Mouse (Mus musculus): ENCODE measurements around the gene Dnajc15. TPM values are rescaled to one million over a fixed set of nuclear protein-coding genes. Genes with fewer than 3 reads are reported as not detected.

Gene Dnajc15
- polyA plus RNA-seq, 1 experiment, result 89.3 TPM

- Histone ChIP-seq H3K4me1 (ENCODE audit: control insufficient read depth, insufficient read depth, low read length) (peaks cover 22% of the 10 kb centered on the region), H3K4me3 (ENCODE audit: insufficient read depth, low read length) (no peak overlapping the region), H3K27ac (ENCODE audit: insufficient read depth, low read depth, low read length) (no peak overlapping the region)
- TF ChIP-seq POLR2A (IDR thresholded peaks at IDR 0.05; ENCODE audit: borderline replicate concordance, low read depth, low read length) (no peak), CTCF (IDR thresholded peaks at IDR 0.05; ENCODE audit: low read depth, low read length) (no peak)
These were observed 67.1 kb downstream of the Dnajc15 start for GRCm38 (mm10) chr14:77807836-77808235.

- H3K4me3 ChIP-seq (ENCODE audit: insufficient read depth, low read length), result no peak overlapping the region
- H3K4me1 ChIP-seq (ENCODE audit: control insufficient read depth, insufficient read depth, low read length), result peaks cover 18% of the 10 kb centered on the region
- H3K27ac ChIP-seq (ENCODE audit: insufficient read depth, low read depth, low read length), result peak overlapping the region; percentile 16; the same call in 1 of the 2 replicates
- TF ChIP-seq POLR2A (IDR thresholded peaks at IDR 0.05; ENCODE audit: borderline replicate concordance, low read depth, low read length), result no peak
- TF ChIP-seq CTCF (IDR thresholded peaks at IDR 0.05; ENCODE audit: low read depth, low read length), result no peak
These were observed 68.6 kb downstream of the Dnajc15 start for GRCm38 (mm10) chr14:77806345-77806744.

- Histone ChIP-seq H3K27ac (ENCODE audit: insufficient read depth, low read depth, low read length) (no peak overlapping the region), H3K4me3 (ENCODE audit: insufficient read depth, low read length) (no peak overlapping the region), H3K4me1 (ENCODE audit: control insufficient read depth, insufficient read depth, low read length) (peaks cover 15% of the 10 kb centered on the region)
- TF ChIP-seq CTCF (IDR thresholded peaks at IDR 0.05; ENCODE audit: low read depth, low read length) (no peak), POLR2A (IDR thresholded peaks at IDR 0.05; ENCODE audit: borderline replicate concordance, low read depth, low read length) (no peak)
These were observed 72.7 kb downstream of the Dnajc15 start for GRCm38 (mm10) chr14:77802268-77802630.

GRCm38 (mm10) chr14:77801571-77802267, 73.2 kb downstream of the Dnajc15 start:
- TF ChIP-seq CTCF (IDR thresholded peaks at IDR 0.05; ENCODE audit: low read depth, low read length), result no peak
- TF ChIP-seq POLR2A (IDR thresholded peaks at IDR 0.05; ENCODE audit: borderline replicate concordance, low read depth, low read length), result no peak
- H3K4me1 ChIP-seq (ENCODE audit: control insufficient read depth, insufficient read depth, low read length), result peaks cover 14% of the 10 kb centered on the region
- no peak overlapping the region for H3K4me3 ChIP-seq (ENCODE audit: insufficient read depth, low read length)
- no peak overlapping the region for H3K27ac ChIP-seq (ENCODE audit: insufficient read depth, low read depth, low read length)

GRCm38 (mm10) chr14:77796506-77796905, 78.4 kb downstream of the Dnajc15 start:
- TF ChIP-seq CTCF (IDR thresholded peaks at IDR 0.05; ENCODE audit: low read depth, low read length) (no peak), POLR2A (IDR thresholded peaks at IDR 0.05; ENCODE audit: borderline replicate concordance, low read depth, low read length) (no peak)
- peaks cover 35% of the 10 kb centered on the region for H3K4me1 ChIP-seq (ENCODE audit: control insufficient read depth, insufficient read depth, low read length)
- no peak overlapping the region for H3K4me3 ChIP-seq (ENCODE audit: insufficient read depth, low read length)
- H3K27ac ChIP-seq (ENCODE audit: insufficient read depth, low read depth, low read length), result no peak overlapping the region

- Histone ChIP-seq H3K27ac (ENCODE audit: insufficient read depth, low read depth, low read length) (peak overlapping the region; percentile 94), H3K4me3 (ENCODE audit: insufficient read depth, low read length) (no peak overlapping the region), H3K4me1 (ENCODE audit: control insufficient read depth, insufficient read depth, low read length) (peaks cover 35% of the 10 kb centered on the region)
- TF ChIP-seq POLR2A (IDR thresholded peaks at IDR 0.05; ENCODE audit: borderline replicate concordance, low read depth, low read length) (no peak), CTCF (IDR thresholded peaks at IDR 0.05; ENCODE audit: low read depth, low read length) (no peak)
These were observed 79.7 kb downstream of the Dnajc15 start for GRCm38 (mm10) chr14:77795240-77795639.

GRCm38 (mm10) chr14:77794285-77794949, 80.5 kb downstream of the Dnajc15 start:
- Histone ChIP-seq H3K4me3 (ENCODE audit: insufficient read depth, low read length) (no peak overlapping the region), H3K4me1 (ENCODE audit: control insufficient read depth, insufficient read depth, low read length) (peaks cover 35% of the 10 kb centered on the region), H3K27ac (ENCODE audit: insufficient read depth, low read depth, low read length) (peak overlapping the region; percentile 94)
- TF ChIP-seq POLR2A (IDR thresholded peaks at IDR 0.05; ENCODE audit: borderline replicate concordance, low read depth, low read length) (no peak), CTCF (IDR thresholded peaks at IDR 0.05; ENCODE audit: low read depth, low read length) (no peak; the same call in 1 of the 2 replicates)

GRCm38 (mm10) chr14:77792998-77793397, 81.9 kb downstream of the Dnajc15 start:
- Histone ChIP-seq H3K27ac (ENCODE audit: insufficient read depth, low read depth, low read length) (no peak overlapping the region), H3K4me1 (ENCODE audit: control insufficient read depth, insufficient read depth, low read length) (peaks cover 35% of the 10 kb centered on the region)
- TF ChIP-seq CTCF (IDR thresholded peaks at IDR 0.05; ENCODE audit: low read depth, low read length), result no peak
- TF ChIP-seq POLR2A (IDR thresholded peaks at IDR 0.05; ENCODE audit: borderline replicate concordance, low read depth, low read length), result no peak

GRCm38 (mm10) chr14:77783217-77783616, 91.7 kb downstream of the Dnajc15 start:
- Histone ChIP-seq H3K27ac (ENCODE audit: insufficient read depth, low read depth, low read length) (no peak overlapping the region), H3K4me3 (ENCODE audit: insufficient read depth, low read length) (no peak overlapping the region), H3K4me1 (ENCODE audit: control insufficient read depth, insufficient read depth, low read length) (no peaks in the 10 kb centered on the region)
- TF ChIP-seq CTCF (IDR thresholded peaks at IDR 0.05; ENCODE audit: low read depth, low read length) (0 out of 2 replicates have a peak, but pooled peaks have one; percentile 16), POLR2A (IDR thresholded peaks at IDR 0.05; ENCODE audit: borderline replicate concordance, low read depth, low read length) (no peak)

More at GRCm38 (mm10) chr14:77792998-77793397, 81.9 kb downstream of the Dnajc15 start:
- no peak overlapping the region for H3K4me3 ChIP-seq (ENCODE audit: insufficient read depth, low read length)

- Histone ChIP-seq H3K4me3 (ENCODE audit: insufficient read depth, low read length) (no peak overlapping the region), H3K4me1 (ENCODE audit: control insufficient read depth, insufficient read depth, low read length) (no peaks in the 10 kb centered on the region), H3K27ac (ENCODE audit: insufficient read depth, low read depth, low read length) (no peak overlapping the region)
- no peak for TF ChIP-seq CTCF (IDR thresholded peaks at IDR 0.05; ENCODE audit: low read depth, low read length)
- no peak for TF ChIP-seq POLR2A (IDR thresholded peaks at IDR 0.05; ENCODE audit: borderline replicate concordance, low read depth, low read length)
These were observed 97.6 kb downstream of the Dnajc15 start for GRCm38 (mm10) chr14:77777365-77777764.
